Mouse (Mus musculus) bone marrow macrophage, adult 2 months (primary cell): ENCODE data around the gene Gm17655. TPM values are rescaled to one million over a fixed set of nuclear protein-coding genes. Genes with fewer than 3 reads are reported as not detected.
"Not testable (repeated sequence)": the region's sequence is repeated elsewhere in the genome, so short reads cannot be mapped to it uniquely, and the experiment has no call there.

Source experiments
- H3K27ac ChIP-seq: 2 replicates; pipeline ENCODE4 v1.5.1; 2012; ENCODE audit warnings: low read depth, low read length; ENCODE audit not compliant: insufficient read depth
- H3K4me1 ChIP-seq: 2 replicates; pipeline ENCODE4 v1.6.1; 2012; ENCODE audit warnings: low read length; ENCODE audit not compliant: control insufficient read depth, insufficient read depth
- H3K4me3 ChIP-seq: 2 replicates; pipeline ENCODE4 v1.5.1; 2012; ENCODE audit warnings: mild to moderate bottlenecking, low read length, moderate library complexity; ENCODE audit not compliant: insufficient read depth
- CTCF ChIP-seq: IDR thresholded peaks from 2 replicates; pipeline ENCODE4 v1.5.1; 2012; ENCODE audit warnings: low read depth, mild to moderate bottlenecking, low read length, moderate library complexity
- POLR2A ChIP-seq: IDR thresholded peaks from 2 replicates; pipeline ENCODE4 v1.6.1; 2012; ENCODE audit warnings: mild to moderate bottlenecking, low read depth, low read length, borderline replicate concordance
- polyA plus RNA-seq: library from polyadenylated mRNA; stranded (reverse); fragments of >200 nt; gene quantifications from 2 replicates; pipeline ENCODE4 v1.2.4, GENCODE M21; 2012; ENCODE audit not compliant: missing spikeins, insufficient read depth, insufficient read length

Gm17655 gene
- polyA plus RNA-seq = 5.3 and 8.8 TPM in 2 replicates

- not testable (repeated sequence) for H3K4me3 ChIP-seq, H3K27ac ChIP-seq, H3K4me1 ChIP-seq
Measured at GRCm38 (mm10) chr5:110072413-110072812, at the start of gene Gm17655. Gene Gm17655 (minus strand): TSS chr5:110072513.

GRCm38 (mm10) chr5:110109991-110110441 is 37.7 kb upstream of the Gm17655 start, which contains the start of gene Zfp605:
Gene Zfp605 (plus strand): TSS chr5:110110092.
- H3K4me1 ChIP-seq = 0 out of 2 replicates have a peak, but pooled peaks cover 2% of the 10 kb centered on the region
- peak within 1 kb of the TSS; percentile 76 for H3K27ac ChIP-seq
- TF ChIP-seq POLR2A (no peak), CTCF (no peak)
- H3K4me3 ChIP-seq = peak within 1 kb of the TSS; percentile 87

GRCm38 (mm10) chr5:110108305-110108628 is 36.0 kb upstream of the Gm17655 start:
- Histone ChIP-seq H3K4me1 (0 out of 2 replicates have a peak, but pooled peaks cover 2% of the 10 kb centered on the region), H3K4me3 (peak overlapping the region; percentile 93; the same call in 1 of the 2 replicates), H3K27ac (no peak overlapping the region)
- no peak for TF ChIP-seq CTCF
- TF ChIP-seq POLR2A = no peak

GRCm38 (mm10) chr5:110107581-110108304 is 35.4 kb upstream of the Gm17655 start, which contains the start of gene Gtpbp6:
Gene Gtpbp6 (minus strand): TSS chr5:110108197.
- peak within 1 kb of the TSS; percentile 89 for H3K27ac ChIP-seq
- no peak for TF ChIP-seq CTCF
- TF ChIP-seq POLR2A = no peak; the same call in 1 of the 2 replicates
- 0 out of 2 replicates have a peak, but pooled peaks cover 2% of the 10 kb centered on the region for H3K4me1 ChIP-seq
- H3K4me3 ChIP-seq = peak within 1 kb of the TSS; percentile 93

- TF ChIP-seq POLR2A (no peak), CTCF (no peak)
- Histone ChIP-seq H3K4me1 (0 out of 2 replicates have a peak, but pooled peaks cover 2% of the 10 kb centered on the region), H3K4me3 (peak overlapping the region; percentile 93), H3K27ac (peak overlapping the region; percentile 89)
Measured at GRCm38 (mm10) chr5:110106901-110107564, 34.7 kb upstream of the Gm17655 start.

- no peak for TF ChIP-seq POLR2A
- no peak for TF ChIP-seq CTCF
- H3K4me3 ChIP-seq = peak overlapping the region; percentile 93
- peaks cover 5% of the 10 kb centered on the region; the same call in 1 of the 2 replicates for H3K4me1 ChIP-seq
- no peak overlapping the region for H3K27ac ChIP-seq
Measured at GRCm38 (mm10) chr5:110106140-110106871, 34.0 kb upstream of the Gm17655 start.

- Histone ChIP-seq H3K4me3 (no peak overlapping the region), H3K4me1 (peaks cover 5% of the 10 kb centered on the region; the same call in 1 of the 2 replicates), H3K27ac (no peak overlapping the region)
- TF ChIP-seq POLR2A = no peak
- TF ChIP-seq CTCF = no peak
Measured at GRCm38 (mm10) chr5:110104616-110105380, 32.5 kb upstream of the Gm17655 start.

GRCm38 (mm10) chr5:110103901-110104615 is 31.7 kb upstream of the Gm17655 start:
- H3K4me3 ChIP-seq = no peak overlapping the region
- TF ChIP-seq CTCF = no peak
- no peak for TF ChIP-seq POLR2A
- H3K4me1 ChIP-seq = peaks cover 5% of the 10 kb centered on the region; the same call in 1 of the 2 replicates

More at GRCm38 (mm10) chr5:110103901-110104615, 31.7 kb upstream of the Gm17655 start:
- H3K27ac ChIP-seq = no peak overlapping the region
